Mouse (Mus musculus) right cerebral cortex, postnatal 10 days (tissue): Measurements from ENCODE around the gene Ndufb10.
A peak's percentile ranks its signal among the peaks of the same experiment; 100 is the strongest.

Experiments
- DNase-seq, 2 experiments: peaks; one replicate each; pipeline ENCODE4 v3.0.0; 2021; ENCODE audit warnings: low spot score in 2 of 2

Gene Ndufb10

GRCm38 (mm10) chr17:24706982-24707800, 17.1 kb downstream of the Ndufb10 start, which contains the start of gene Tbl3:
TSS of gene Tbl3 (minus strand) at chr17:24707660.
- DNase-seq = peak; percentile 97

DNA sequence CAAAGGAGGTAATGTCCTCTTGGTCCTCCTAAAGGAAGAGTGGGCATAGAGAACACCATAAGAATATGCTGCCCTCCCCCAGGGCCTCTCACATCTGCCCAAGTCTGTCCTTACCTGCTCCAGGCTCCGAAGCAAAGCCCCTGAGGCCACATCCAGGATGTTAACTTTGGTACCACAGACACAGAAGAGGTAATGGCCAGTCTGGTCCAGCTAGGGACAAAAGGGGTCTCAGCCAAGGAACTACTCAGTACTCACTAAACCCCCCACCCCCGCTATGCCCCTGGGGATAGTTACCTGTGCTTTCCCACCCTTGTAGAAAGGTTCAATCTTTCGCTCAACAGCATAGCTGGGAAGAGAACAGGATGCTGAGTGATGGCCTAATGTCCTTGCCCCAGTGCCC, 18.5 kb downstream of the Ndufb10 start:
- peak in 1 of 2 experiments; percentile 29 for DNase-seq

DNA sequence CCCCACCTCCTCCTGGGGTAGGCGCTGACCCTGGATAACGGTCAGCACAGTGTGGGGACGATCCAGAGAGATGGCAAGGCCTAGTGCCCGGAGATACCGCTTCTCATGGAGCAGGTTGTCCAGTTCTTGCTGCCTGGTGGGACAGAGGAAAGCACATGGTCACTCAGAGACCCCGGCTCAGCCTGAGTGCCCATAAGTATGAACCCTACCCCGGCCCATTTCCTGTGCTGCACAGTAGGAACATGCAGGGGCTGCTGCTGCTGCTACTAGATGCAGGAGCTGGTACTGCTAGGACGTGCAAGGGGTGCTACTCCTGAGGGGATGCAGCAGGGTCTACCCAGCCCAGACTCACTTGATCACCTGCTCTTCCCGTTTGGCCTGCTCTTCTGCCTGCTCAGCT, 23.0 kb downstream of the Ndufb10 start:
- DNase-seq = no peak

GRCm38 (mm10) chr17:24699473-24699872, 24.8 kb downstream of the Ndufb10 start:
- no peak for DNase-seq

DNA sequence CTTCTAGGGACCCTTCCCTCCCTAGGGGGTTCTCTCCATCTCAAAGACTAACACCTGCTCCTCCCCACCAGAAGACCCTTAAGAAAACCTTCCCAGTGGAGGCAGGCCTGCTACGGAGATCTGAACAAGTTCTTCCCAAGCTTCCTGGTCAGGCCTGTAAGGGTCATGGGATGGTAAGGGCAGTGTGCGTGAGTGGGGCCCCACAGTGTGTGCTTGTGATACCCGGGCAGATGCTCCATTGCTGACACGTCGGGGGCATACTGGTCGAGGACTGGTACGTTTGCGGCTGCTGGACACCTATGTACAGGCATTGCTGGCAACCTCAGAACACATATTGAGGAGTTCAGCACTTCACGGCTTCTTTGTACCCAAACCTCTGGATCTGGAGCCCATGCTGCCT, 25.6 kb downstream of the Ndufb10 start:
- no peak for DNase-seq

- no peak for DNase-seq
Measured at GRCm38 (mm10) chr17:24697985-24698384, 26.3 kb downstream of the Ndufb10 start.

DNA sequence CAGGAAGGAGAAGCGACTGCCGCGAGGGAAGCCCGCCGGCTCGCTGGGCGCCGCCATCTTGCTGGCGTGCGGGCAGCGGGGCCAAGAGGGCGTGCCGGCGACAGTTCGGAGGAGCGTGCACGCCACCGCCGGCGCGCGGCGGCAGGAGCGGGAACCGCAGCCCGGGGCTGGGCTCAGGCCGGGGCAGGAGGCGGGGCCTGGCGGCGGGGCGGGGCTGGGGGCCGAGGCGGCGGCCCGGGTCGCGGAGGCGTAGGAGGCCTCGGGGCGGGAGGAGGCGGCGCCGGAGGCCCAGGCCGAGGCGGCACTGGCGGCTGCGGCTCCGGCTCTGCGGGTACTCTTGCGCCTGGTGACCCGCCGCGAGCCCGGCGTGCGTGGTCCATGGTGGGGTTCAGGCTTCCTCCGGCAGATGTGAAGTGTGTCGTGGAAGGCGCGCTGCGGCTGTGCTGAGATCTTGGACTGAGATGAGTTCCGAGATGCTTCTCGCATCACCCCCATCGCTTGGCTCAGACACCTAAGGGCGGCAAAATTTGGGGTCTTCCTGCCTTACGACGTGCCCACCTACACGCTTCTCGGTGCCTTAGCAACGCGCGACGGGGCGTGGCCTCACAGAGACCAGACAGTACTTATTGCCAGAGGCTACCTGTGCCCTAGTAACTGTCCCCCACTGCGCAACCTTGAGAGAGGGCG, 28.1 kb downstream of the Ndufb10 start, which contains the start of the genes Gfer and Noxo1:
Gene Gfer, minus strand, starts transcription at position 146 of the 687 bp plus-strand sequence.
Gene Noxo1, plus strand, starts transcription at position 224 of the 687 bp plus-strand sequence.
- peak; percentile 90 for DNase-seq

GRCm38 (mm10) chr17:24695326-24696010, 28.8 kb downstream of the Ndufb10 start:
- no peak for DNase-seq

DNA sequence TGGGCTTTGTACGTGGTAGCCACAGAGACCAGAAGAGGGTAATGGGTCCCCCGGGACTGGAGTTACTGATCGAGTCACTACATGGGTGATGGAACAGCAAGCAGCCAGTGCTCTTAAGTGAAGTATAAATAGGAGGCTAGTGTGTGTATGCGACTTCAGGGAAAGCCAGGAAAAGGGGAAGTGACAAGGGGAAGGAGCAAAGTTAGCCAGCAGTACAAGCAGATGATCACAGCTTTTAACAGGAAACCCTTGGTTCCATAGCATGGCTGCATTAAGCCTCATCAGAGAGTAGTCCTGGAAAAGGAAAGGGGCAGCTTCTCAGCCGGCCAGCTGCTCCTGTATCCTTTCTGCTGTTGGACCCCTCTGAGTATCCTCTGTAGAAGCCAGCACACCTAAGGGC, 31.9 kb downstream of the Ndufb10 start:
- no peak for DNase-seq

- DNase-seq = peak; percentile 67 to 69
Measured at GRCm38 (mm10) chr17:24689251-24690081, 34.8 kb downstream of the Ndufb10 start, which contains the start of gene Syngr3. TSS of gene Syngr3 (minus strand) at chr17:24689955.

- DNase-seq = no peak
Measured at GRCm38 (mm10) chr17:24687599-24687998, 36.7 kb downstream of the Ndufb10 start.

GRCm38 (mm10) chr17:24687146-24687595, 37.1 kb downstream of the Ndufb10 start:
- peak in 1 of 2 experiments; percentile 46 for DNase-seq

GRCm38 (mm10) chr17:24686514-24686913, 37.8 kb downstream of the Ndufb10 start:
- DNase-seq = peak in 1 of 2 experiments; percentile 37

- DNase-seq = no peak
Measured at GRCm38 (mm10) chr17:24677500-24678080, 46.7 kb downstream of the Ndufb10 start.

GRCm38 (mm10) chr17:24676877-24677276, 47.4 kb downstream of the Ndufb10 start:
- DNase-seq = no peak

DNA sequence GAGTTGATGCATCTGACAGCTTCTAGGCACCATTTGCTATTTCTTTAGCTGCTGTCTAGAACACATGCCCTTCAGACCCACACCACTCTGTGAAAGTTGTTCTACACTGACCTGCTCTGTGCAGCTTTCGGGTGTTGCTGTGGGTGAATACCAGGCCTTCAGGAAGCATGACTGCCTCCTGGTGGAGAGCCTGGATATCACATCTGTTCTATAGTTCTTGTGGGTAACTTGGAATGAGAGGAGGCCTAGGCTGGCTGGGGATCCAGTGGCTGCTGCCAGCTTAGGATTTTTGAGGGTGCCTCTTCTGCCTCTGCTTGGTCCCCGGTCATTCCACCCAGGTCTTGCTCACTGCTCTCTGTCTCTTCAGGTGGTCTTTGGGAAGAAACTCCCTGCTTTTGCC, 48.1 kb downstream of the Ndufb10 start:
- peak; percentile 73 to 80 for DNase-seq

DNA sequence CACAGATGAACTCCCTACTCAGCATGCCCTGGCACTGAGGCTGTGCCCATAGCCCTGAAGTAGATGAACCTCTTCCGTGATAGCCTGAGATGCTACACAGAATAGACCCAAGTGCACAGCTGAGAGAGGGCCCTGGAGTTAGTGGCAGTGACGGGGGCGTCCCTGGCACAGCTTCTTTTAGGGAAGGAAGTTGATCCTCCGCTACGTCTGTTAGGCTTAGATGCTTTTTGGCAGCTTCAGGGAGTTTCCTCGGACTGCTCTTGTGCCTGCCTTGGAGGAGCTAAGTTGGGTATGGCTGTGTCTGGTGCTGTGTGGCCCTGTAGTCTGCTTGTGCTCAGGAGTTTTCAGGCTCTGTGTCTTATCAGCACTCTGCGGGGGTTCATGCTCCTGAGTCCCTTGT, 50.0 kb downstream of the Ndufb10 start:
- peak; percentile 63 to 70 for DNase-seq

DNA sequence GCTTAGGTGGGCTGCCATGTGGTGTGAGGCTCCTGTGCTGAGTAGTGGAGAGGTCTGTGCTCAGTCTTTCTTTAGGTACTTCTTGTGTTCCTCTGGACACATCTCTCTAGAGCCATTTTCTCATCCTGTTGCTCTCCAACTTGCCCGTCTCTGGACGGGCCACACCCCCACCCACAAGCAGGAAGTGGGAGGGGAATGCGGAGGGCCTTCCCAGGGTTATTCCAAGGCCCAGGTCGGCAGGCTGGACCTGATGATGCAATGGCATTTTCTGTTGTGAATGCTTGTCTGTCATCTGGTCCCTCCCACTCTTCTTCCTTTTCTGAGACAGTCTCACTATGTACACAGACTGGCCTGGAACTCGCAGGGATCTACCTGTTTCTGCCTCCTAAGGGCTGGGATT, 52.1 kb downstream of the Ndufb10 start:
- DNase-seq = no peak
